24 mouse cellular contexts compared by ENCODE assay signal in genomic region chr5:124202071-124202470, GRCm38 (mm10). TPM values are rescaled to one million over a fixed set of nuclear protein-coding genes. Genes with fewer than 3 reads are reported as not detected.
A peak's percentile ranks its signal among the peaks of the same experiment; 100 is the strongest.
DNase-seq lines count a peak whose midpoint lies in the region; ATAC-seq and TF ChIP-seq lines count a peak whose summit lies in the region.
"Had no signal": no experiment of that assay in that cellular context is flagged by ENCODE, and none has a peak within 500 bp of the region (broad histone marks: within the 10 kb centered on the region; RNA-seq: fewer than 3 reads in every experiment).

No protein-coding gene starts in this region.

- WGBS in heart, adult 2 months = 42% methylated on average over 4 of the region's 4 CpGs
- 51% methylated on average over 4 of the region's 4 CpGs for WGBS in lung, embryonic 15.5 days
- 35% methylated on average over 4 of the region's 4 CpGs for WGBS in heart, postnatal 0 days
- 57% methylated on average over 4 of the region's 4 CpGs for WGBS in stomach, postnatal 0 days
- WGBS in kidney, embryonic 15.5 days = 65% methylated on average over 4 of the region's 4 CpGs

- no peak for TF ChIP-seq CTCF in heart, adult 2 months (IDR thresholded peaks at IDR 0.05)
- TF ChIP-seq CTCF in heart, postnatal 0 days (IDR thresholded peaks at IDR 0.05; ENCODE audit: low read depth) = no peak
- no peak for TF ChIP-seq CTCF in stomach, postnatal 0 days (IDR thresholded peaks at IDR 0.05; ENCODE audit: low read depth)

- H3K27me3 ChIP-seq in heart, adult 2 months (ENCODE audit: control insufficient read depth, insufficient read depth, low read length) = no peaks in the 10 kb centered on the region
- no peaks in the 10 kb centered on the region for H3K27me3 ChIP-seq in lung, embryonic 15.5 days
- H3K27me3 ChIP-seq in heart, postnatal 0 days (ENCODE audit: control insufficient read depth, insufficient read depth, low read length) = no peaks in the 10 kb centered on the region
- H3K27me3 ChIP-seq in stomach, postnatal 0 days (ENCODE audit: control insufficient read depth, insufficient read depth, low read length) = no peaks in the 10 kb centered on the region
- H3K27me3 ChIP-seq in kidney, embryonic 15.5 days = no peaks in the 10 kb centered on the region
- H3K27me3 ChIP-seq: neural tube, embryonic 12.5 days had no signal

- ATAC-seq in lung, embryonic 15.5 days (ENCODE audit: borderline replicate concordance, extremely low read depth, low FRiP score, low TSS enrichment) = no peak
- ATAC-seq in heart, postnatal 0 days (ENCODE audit: insufficient read depth, low read depth) = no peak
- ATAC-seq in stomach, postnatal 0 days (ENCODE audit: low FRiP score, low TSS enrichment) = no peak
- ATAC-seq in kidney, embryonic 15.5 days (replicated peaks; ENCODE audit: low FRiP score) = no peak
- ATAC-seq: CD4-positive, CD25-positive, alpha-beta regulatory T cell, adult 4 months; hindbrain, embryonic 16.5 days; intestine, postnatal 0 days had no signal

- 0 out of 2 replicates have a peak overlapping the region, but pooled peaks have one; percentile 5 for H3K9ac ChIP-seq in heart, adult 2 months (ENCODE audit: low read depth, low read length)
- H3K9ac ChIP-seq in lung, embryonic 15.5 days = no peak overlapping the region
- no peak overlapping the region for H3K9ac ChIP-seq in heart, postnatal 0 days (replicated peaks; ENCODE audit: low read depth, low read length)
- H3K9ac ChIP-seq in stomach, postnatal 0 days (ENCODE audit: low read length) = no peak overlapping the region
- no peak overlapping the region for H3K9ac ChIP-seq in kidney, embryonic 15.5 days
- H3K9ac ChIP-seq: neural tube, embryonic 12.5 days had no signal

- peaks cover 58% of the 10 kb centered on the region for H3K4me1 ChIP-seq in heart, adult 2 months (ENCODE audit: control insufficient read depth, insufficient read depth, low read length)
- peaks cover 72% of the 10 kb centered on the region for H3K4me1 ChIP-seq in lung, embryonic 15.5 days
- H3K4me1 ChIP-seq in heart, postnatal 0 days (ENCODE audit: control insufficient read depth, insufficient read depth) = peaks cover 85% of the 10 kb centered on the region
- peaks cover 18% of the 10 kb centered on the region for H3K4me1 ChIP-seq in stomach, postnatal 0 days (replicated peaks; ENCODE audit: control insufficient read depth, insufficient read depth)
- H3K4me1 ChIP-seq in kidney, embryonic 15.5 days = peaks cover 73% of the 10 kb centered on the region

- no peak for TF ChIP-seq EP300 in heart, adult 2 months (IDR thresholded peaks at IDR 0.05; ENCODE audit: insufficient read depth, low read depth, low read length)
- TF ChIP-seq EP300 in heart, postnatal 0 days (IDR thresholded peaks at IDR 0.05; ENCODE audit: low read depth) = no peak
- TF ChIP-seq EP300 in stomach, postnatal 0 days (optimal IDR thresholded peaks at IDR 0.05) = no peak

- peaks cover 9% of the 10 kb centered on the region for H3K36me3 ChIP-seq in heart, adult 2 months (ENCODE audit: control insufficient read depth, insufficient read depth, low read length)
- H3K36me3 ChIP-seq in lung, embryonic 15.5 days = no peaks in the 10 kb centered on the region
- H3K36me3 ChIP-seq in heart, postnatal 0 days (replicated peaks; ENCODE audit: control insufficient read depth, insufficient read depth, low read length) = no peaks in the 10 kb centered on the region; the same call in 1 of the 2 replicates
- no peaks in the 10 kb centered on the region for H3K36me3 ChIP-seq in stomach, postnatal 0 days (ENCODE audit: control insufficient read depth, insufficient read depth, low read length)
- no peaks in the 10 kb centered on the region for H3K36me3 ChIP-seq in kidney, embryonic 15.5 days
- H3K36me3 ChIP-seq: embryonic facial prominence, embryonic 10.5 days; neural tube, embryonic 12.5 days had no signal

- TF ChIP-seq POLR2A in heart, adult 2 months (IDR thresholded peaks at IDR 0.05; ENCODE audit: insufficient read depth, low read depth, low read length) = no peak

- H3K79me2 ChIP-seq in heart, adult 2 months (replicated peaks; ENCODE audit: control insufficient read depth, insufficient read depth, low read length) = 0 out of 2 replicates have a peak, but pooled peaks cover 2% of the 10 kb centered on the region

- H3K4me2 ChIP-seq in lung, embryonic 15.5 days = no peak overlapping the region
- H3K4me2 ChIP-seq in heart, postnatal 0 days (ENCODE audit: low read depth, low read length) = no peak overlapping the region
- no peak overlapping the region for H3K4me2 ChIP-seq in stomach, postnatal 0 days (replicated peaks; ENCODE audit: low read depth)
- H3K4me2 ChIP-seq in kidney, embryonic 15.5 days = no peak overlapping the region
- H3K4me2 ChIP-seq: neural tube, embryonic 12.5 days had no signal

- peak overlapping the region; percentile 63 for H3K27ac ChIP-seq in heart, adult 2 months
- 0 out of 2 replicates have a peak overlapping the region, but pooled peaks have one; percentile 3 for H3K27ac ChIP-seq in lung, embryonic 15.5 days
- peak overlapping the region; percentile 44 for H3K27ac ChIP-seq in heart, postnatal 0 days (ENCODE audit: low read depth)
- H3K27ac ChIP-seq in stomach, postnatal 0 days (replicated peaks) = peak overlapping the region; percentile 13; the same call in 1 of the 2 replicates
- no peak overlapping the region for H3K27ac ChIP-seq in kidney, embryonic 15.5 days
- H3K27ac ChIP-seq: embryonic facial prominence, embryonic 10.5 days; neural tube, embryonic 12.5 days had no signal

- H3K9me3 ChIP-seq in lung, embryonic 15.5 days = no peaks in the 10 kb centered on the region
- no peaks in the 10 kb centered on the region for H3K9me3 ChIP-seq in heart, postnatal 0 days (replicated peaks; ENCODE audit: control insufficient read depth, low read length)
- H3K9me3 ChIP-seq in stomach, postnatal 0 days (ENCODE audit: control insufficient read depth, low read length) = no peaks in the 10 kb centered on the region
- H3K9me3 ChIP-seq in kidney, embryonic 15.5 days (replicated peaks) = no peaks in the 10 kb centered on the region
- H3K9me3 ChIP-seq: embryonic facial prominence, embryonic 10.5 days; neural tube, embryonic 12.5 days had no signal

- H3K4me3 ChIP-seq in heart, adult 2 months = no peak overlapping the region
- no peak overlapping the region for H3K4me3 ChIP-seq in lung, embryonic 15.5 days
- H3K4me3 ChIP-seq in heart, postnatal 0 days (ENCODE audit: low read depth, low read length) = no peak overlapping the region
- no peak overlapping the region for H3K4me3 ChIP-seq in stomach, postnatal 0 days (ENCODE audit: low read depth, low read length)
- H3K4me3 ChIP-seq in kidney, embryonic 15.5 days (replicated peaks) = no peak overlapping the region
- H3K4me3 ChIP-seq: embryonic facial prominence, embryonic 10.5 days; neural tube, embryonic 12.5 days had no signal

- intact Hi-C loops in heart, adult 2 months (cut with DNase I) = no loop called here

- DNase-seq in heart, adult 2 months = no peak
- no peak for DNase-seq in heart, adult 8-10 months (ENCODE audit: low spot score)
- DNase-seq in lung, postnatal 36 days = no peak
- DNase-seq in heart, postnatal 0 days (ENCODE audit: low spot score) = no peak
- DNase-seq in stomach, postnatal 0 days (ENCODE audit: low spot score) = no peak
- DNase-seq in testis, postnatal 10 days (ENCODE audit: low spot score) = no peak
- DNase-seq: adrenal gland, postnatal 36 days; cerebellum, adult 11 months; cerebellum, adult 9-11 months; kidney, postnatal 4 days; layer of hippocampus, adult 9-11 months; lung, adult 18-20 months; lung, postnatal 14 days; midbrain, embryonic 14.5 days; right cerebral cortex, postnatal 14 days; thymus, adult 18-20 months; thymus, postnatal 36 days had no signal

RNA-seq across cellular contexts. Expression of gene Pitpnm2, which starts 47.5 kb away (rescaled TPM):
- 10 to 100 TPM; 40.1 TPM for total RNA-seq in heart, adult 2 months (2021)
- 34.9 and 37.7 TPM in 2 replicates for polyA plus RNA-seq in heart, adult 2 months (2012; rRNA removed)
- 10 to 100 TPM; 39.8 to 52.2 (median 44.5) TPM for total RNA-seq in heart, adult 8-10 months (2022)
- polyA plus RNA-seq in lung, embryonic 15.5 days (2015; fragmentation: Nextera tagmentation; extraction: Ambion mirVana) = 6.2 and 6.7 TPM in 2 replicates
- 17.1 and 28.6 TPM in 2 replicates for total RNA-seq in heart, postnatal 0 days (2014; rRNA removed; ENCODE audit: low replicate concordance)
- 3.1 and 3.2 TPM in 2 replicates for polyA plus RNA-seq in heart, postnatal 0 days (2015; fragmentation: Nextera tagmentation; extraction: Ambion mirVana)
- 1.8 and 2.3 TPM in 2 replicates for polyA plus RNA-seq in stomach, postnatal 0 days (2015; fragmentation: Nextera tagmentation; extraction: Ambion mirVana)
- 3.5 and 3.6 TPM in 2 replicates for polyA plus RNA-seq in kidney, embryonic 15.5 days (2015; fragmentation: Nextera tagmentation; extraction: Ambion mirVana)
